Mouse (Mus musculus): ENCODE results near the gene Def6.

The Def6 gene

DNA sequence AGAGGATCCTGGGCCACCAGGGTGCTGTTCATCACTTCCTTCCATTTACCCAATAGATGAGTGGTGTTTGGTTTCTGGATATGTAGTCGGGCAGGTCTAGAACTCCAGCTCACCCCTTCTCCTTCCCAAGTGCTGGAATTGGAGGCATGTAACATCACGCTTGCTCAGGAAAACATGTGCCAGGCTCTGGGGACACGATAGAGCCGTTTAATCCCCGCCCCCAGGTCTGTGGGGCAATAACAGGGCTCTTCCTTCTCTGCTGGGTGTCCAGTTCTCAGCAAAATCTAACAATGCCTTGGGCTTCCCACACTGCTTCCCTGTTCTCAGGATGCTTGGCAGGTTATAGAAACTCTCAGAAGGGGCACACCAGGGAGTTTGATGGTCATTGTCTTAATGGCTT, 29.8 kb downstream of the Def6 start:
- no peak for DNase-seq (ENCODE audit: extremely low spot score, low read depth, low spot score)

DNA sequence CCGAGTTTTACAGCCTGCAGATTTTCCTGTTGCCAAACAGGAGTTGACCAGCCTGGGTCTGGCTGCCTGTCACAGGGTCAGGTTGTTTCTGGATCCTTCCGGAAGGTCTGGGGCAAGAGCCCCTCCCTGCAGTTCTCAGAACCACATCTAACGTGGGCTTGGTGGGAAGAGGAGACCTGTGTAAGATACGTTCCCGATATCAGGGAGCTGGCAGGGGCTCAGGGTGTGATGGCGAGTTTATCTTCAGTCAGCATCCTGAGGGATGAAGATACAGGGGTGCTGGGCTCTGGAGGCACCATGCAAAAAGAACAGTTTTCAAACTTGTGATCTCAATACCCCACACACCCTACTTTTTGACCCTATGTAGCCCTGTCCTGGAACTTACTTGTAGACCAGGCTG, 30.3 kb downstream of the Def6 start:
- DNase-seq (ENCODE audit: extremely low spot score, low read depth, low spot score) = no peak

DNA sequence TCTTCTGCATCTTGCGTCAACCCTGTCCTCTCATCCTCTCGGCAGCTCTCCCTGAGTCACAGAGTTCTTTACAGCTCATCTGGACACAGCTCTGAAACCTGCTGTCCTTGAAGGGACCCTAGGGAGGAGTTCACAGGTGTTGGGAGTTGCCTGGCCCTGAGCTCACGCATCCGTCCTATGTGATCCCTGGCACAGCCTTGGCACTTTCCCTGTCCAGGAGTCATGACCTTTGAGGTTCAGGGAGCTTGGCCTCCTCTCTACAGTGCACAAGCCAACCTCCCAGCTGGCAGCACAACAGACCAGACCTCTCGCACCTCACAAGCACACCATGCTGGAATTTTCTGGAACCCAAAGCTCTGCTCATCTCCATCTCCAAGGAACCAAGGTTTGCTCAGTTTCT, 33.3 kb downstream of the Def6 start:
- no peak for DNase-seq (ENCODE audit: extremely low spot score, low read depth, low spot score)

DNA sequence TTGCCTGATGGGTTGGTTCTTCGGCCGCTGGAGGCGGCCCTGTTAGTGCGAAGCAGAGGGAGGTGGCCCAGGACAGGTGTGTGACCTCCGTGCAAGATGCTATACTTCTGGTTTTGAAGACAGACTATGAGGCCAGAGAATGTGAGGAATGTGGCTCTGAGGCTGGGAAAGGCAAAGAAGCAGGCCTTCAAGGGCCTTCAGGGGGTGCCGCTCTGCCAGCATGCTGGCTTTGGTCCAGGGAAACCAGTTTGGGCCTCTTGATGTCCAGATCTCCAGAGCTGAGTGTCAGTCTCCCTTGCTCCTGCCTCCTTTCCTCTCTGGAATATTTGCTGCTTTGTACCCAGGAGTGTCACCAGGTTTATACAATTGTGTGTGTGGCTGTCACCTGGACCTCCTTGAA, 34.7 kb downstream of the Def6 start:
- DNase-seq (ENCODE audit: extremely low spot score, low read depth, low spot score) = no peak

DNA sequence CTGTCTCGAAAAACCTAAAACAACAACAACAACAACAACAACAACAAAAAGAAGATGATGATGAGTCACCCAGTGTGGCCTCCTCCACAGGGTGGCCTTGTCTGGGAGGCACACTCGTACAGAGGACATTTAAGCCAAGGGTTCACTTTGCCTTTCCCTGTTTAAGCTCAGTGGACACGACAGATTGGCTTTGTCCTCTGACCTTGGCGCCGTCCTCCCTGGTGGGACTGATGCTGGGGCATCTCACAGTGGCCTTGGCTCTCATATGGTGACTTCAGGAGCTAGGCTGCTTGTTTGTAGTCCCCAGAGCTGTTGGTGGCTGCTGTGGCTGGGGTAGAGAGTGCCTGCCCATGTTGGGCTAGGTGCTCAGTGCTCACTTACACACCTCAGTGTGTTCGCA, 36.6 kb downstream of the Def6 start:
- no peak for DNase-seq (ENCODE audit: extremely low spot score, low read depth, low spot score)

GRCm38 (mm10) chr17:28244714-28245113, 37.1 kb downstream of the Def6 start:
- DNase-seq (ENCODE audit: extremely low spot score, low read depth, low spot score) = no peak

DNA sequence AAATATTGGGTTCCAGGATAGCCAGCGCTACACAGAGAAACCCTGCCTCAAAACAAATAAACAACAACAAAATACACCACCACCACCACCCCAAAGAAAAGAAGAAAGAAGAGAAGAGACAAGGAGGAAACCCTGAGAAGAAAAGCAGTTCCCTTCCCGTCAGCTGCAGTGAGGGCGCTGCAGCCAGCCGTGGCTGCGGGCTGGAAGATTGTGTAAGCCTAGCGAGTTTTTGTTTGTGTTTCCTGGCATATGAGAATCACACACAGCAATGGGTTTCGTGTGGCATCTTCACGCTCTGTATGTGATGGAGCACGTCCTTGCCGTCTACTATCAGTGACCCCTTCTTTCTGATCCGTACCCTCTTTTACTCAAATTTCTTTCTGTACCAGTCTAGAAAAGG, 39.1 kb downstream of the Def6 start:
- no peak for DNase-seq (ENCODE audit: extremely low spot score, low read depth, low spot score)

DNA sequence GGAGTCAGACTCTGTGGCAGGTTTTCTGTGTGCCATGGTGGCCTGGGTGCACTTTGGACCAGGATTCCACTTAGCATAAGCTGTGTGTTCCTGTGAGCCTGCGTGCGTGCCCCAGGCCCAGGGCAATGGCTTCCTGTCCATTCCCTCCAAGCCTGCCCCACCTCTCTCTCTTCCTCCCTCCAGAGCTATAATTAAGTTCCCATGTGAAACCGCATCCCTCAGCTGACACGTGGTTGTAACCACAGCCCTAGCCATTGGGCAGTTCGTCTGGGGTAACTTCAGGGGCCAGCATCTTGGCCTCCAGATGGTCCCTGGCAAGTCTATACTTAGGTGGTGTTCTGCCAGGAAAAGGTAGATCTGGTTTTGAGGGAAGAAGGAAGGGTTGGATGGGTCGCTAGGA, 40.0 kb downstream of the Def6 start:
- DNase-seq (ENCODE audit: extremely low spot score, low read depth, low spot score) = no peak

- no peak for DNase-seq (ENCODE audit: extremely low spot score, low read depth, low spot score)
Measured at GRCm38 (mm10) chr17:28249062-28249461, 41.5 kb downstream of the Def6 start.

DNA sequence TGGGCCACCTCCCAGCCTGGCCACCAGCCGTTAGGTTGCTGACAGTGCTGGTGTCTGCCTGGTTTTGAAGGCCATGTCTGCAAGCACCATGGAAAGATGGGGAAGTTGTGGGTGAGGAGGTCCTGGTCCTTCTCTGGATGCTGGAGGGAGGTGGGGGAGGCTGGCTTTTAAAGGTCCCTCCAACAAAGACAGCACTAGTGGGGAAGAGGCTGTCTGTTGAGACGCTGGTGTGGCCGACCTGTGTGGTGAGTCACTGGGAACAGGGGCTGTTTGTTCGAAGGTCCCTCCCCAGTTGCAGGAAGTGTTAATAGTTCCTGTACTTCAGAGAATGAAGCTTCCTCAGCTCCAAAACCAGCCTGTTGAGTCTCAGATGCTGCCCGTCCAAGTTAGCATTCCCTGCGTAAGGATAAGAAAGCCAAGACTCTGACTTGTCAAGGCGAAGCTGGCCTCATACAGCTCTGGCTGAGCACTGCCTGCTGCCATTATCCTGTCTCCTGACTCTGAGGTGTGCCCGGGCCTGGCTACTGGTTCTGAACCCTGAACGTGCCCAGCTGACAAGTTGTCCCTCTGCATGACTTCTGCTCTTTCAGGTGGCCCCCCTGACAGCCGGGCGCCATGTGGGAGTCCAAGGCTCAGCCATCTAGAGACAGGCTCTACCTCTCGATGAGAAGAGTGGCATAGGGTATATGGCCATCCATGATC, 44.2 kb downstream of the Def6 start:
- DNase-seq (ENCODE audit: extremely low spot score, low read depth, low spot score) = no peak

DNA sequence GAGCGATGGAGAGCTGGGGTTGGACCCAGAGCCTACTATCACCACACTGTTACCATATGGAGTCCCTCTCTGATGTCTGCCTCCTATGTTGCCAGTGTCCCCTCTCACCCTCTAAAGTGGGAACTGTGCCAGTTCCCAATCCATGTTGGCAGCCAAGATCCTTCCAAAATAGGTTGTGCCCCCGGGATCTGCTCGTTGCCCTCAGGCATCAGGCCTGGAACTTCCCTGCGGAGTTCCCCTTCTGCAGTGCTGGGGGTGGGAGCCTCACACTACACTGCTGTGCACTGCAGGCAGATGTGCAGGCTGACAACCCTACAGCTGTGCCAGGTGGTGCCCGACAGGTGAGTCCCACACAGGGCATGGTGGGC, 44.7 kb downstream of the Def6 start:
- no peak for DNase-seq (ENCODE audit: extremely low spot score, low read depth, low spot score)

GRCm38 (mm10) chr17:28253216-28253615, 45.6 kb downstream of the Def6 start:
- no peak for DNase-seq (ENCODE audit: extremely low spot score, low read depth, low spot score)

DNA sequence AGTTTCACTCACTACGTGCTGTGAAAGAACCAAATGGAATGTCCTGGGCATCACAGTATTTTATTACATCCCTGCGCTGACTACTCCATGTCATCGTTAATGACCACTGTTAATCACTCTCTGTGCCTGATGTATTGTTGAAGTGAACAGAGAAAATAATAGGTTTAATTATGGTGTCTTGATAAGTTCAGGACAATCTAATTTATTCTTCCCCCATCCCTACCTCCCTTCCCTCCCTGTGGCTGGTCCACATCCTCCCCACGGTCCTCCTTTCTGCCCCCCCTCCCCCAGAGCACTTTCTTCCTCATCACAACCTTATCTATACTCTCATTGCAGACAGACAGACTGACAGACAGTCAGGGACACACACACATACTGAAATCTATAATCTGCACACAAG, 47.2 kb downstream of the Def6 start:
- DNase-seq (ENCODE audit: extremely low spot score, low read depth, low spot score) = no peak

- DNase-seq (ENCODE audit: extremely low spot score, low read depth, low spot score) = no peak
Measured at GRCm38 (mm10) chr17:28255651-28256050, 48.1 kb downstream of the Def6 start.

DNA sequence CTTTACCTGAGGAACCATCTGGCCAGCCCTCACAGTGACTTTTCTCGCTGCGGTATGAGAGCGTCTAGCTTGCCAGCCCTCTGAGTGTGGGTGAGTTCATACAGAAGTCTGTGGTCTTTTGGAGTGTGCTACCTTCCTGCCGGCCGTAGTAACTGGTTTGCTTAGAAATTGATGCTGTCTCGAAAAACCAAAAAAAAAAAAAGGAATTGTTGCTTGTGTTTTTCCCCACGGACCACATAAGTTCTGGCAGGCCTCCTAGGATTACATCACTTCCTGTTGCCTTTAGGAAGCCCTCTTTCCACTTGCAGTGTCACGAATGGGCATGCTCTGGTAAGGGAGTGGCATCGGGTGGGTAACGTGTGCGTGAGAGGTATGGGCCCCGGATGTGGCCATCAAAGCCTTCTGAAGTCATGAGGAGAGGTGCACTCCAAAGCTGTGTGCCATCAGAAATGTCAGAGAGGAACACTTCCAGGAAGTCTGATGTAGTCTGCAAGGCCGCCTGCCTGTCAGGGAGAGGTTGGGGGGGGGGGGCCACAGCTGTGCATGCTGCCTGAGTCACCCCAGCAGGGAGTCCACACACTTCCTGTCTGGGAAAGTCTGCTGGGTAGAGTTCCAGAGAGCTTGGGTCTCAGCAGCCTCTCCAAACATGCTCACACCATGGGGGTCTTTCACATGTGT, 49.2 kb downstream of the Def6 start:
- no peak for DNase-seq (ENCODE audit: extremely low spot score, low read depth, low spot score)

GRCm38 (mm10) chr17:28258325-28258724, 50.7 kb downstream of the Def6 start:
- no peak for DNase-seq (ENCODE audit: extremely low spot score, low read depth, low spot score)

DNA sequence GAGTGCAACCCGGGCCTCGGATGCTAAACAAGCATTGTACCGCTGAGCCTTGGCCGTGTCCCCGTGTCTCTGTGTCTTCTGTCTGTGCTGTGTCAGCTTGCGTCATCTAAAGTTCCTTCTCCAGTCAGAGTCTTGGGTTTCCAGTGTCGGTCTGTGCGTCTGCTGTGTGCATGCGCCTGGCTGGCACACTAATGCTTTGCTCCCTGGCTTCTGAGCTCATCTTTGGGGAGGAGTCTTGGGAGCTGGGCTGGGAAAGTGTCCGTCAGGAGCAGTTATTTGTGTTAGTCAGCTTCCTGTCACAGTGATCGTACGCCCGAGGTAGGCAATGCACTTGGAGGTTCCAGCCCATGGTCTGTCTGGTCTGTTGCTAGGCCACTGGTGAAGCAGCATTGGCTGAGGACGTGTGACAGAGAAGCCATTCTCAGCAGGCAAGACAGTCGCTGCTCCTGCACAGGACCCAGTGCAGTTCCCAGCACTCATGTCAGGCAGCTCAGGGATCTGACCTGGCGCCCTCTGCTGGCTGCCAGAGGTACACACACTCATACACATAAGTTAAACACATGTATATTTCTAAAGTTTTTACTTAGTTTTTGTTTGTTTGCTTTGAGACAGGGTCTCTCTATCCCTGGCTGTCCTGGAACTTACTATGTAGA, 52.4 kb downstream of the Def6 start:
- no peak for DNase-seq (ENCODE audit: extremely low spot score, low read depth, low spot score)

DNA sequence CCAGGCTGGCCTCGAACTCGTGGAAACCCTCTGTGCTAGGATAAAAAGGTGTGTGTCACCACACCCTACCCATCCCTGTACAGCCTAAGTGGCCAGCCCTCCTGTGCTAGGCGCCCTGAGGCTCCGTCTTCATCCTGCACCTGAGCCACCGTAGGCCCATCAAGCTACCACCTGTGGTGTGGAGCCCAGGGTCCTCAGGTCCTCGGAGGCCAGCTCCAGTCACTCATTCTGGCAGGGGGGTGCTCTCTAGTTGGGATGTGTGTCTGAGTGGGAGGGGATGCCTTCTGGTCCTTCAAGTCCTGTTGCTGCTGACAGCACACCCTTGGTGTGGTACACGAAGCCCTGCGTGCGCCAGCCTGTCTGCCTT, 52.9 kb downstream of the Def6 start:
- no peak for DNase-seq (ENCODE audit: extremely low spot score, low read depth, low spot score)

- DNase-seq (ENCODE audit: extremely low spot score, low read depth, low spot score) = no peak
Measured at GRCm38 (mm10) chr17:28261795-28262194, 54.2 kb downstream of the Def6 start.

DNA sequence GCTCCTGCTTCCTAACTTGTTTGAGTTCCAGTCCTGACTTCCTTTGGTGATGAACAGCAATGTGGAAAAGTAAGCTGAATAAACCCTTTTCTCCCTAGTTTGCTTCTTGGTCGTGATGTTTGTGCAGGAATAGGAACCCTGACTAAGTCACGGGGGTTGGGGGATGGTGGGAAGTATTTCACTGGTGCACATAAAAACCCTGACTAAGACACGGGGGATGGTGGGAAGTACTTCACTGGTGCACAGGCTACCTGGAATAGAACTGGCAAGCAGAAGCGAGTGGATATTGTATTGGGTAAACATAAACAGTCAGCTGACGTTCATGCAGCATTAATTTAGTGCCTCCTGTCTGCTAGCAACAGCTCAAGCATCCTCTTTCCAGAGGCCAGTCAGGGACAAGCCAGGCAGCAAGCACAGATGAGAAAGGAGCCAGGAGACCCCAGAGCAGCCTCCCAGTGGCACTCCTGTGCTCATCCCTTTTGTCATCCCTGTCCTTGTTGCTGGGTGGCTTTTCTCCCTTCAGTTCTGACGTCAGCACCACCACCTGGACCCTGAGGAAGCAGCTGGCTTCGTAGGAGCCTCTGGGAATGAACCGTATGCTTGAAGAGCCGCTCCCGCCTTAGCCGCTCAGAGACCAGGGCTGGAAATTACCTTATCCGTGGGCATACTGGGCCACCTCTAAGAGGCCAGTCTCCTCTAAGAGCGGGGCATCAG, 55.8 kb downstream of the Def6 start:
- DNase-seq (ENCODE audit: extremely low spot score, low read depth, low spot score) = no peak

GRCm38 (mm10) chr17:28267251-28267650, 59.7 kb downstream of the Def6 start:
- DNase-seq (ENCODE audit: extremely low spot score, low read depth, low spot score) = no peak

- no peak for DNase-seq (ENCODE audit: extremely low spot score, low read depth, low spot score)
Measured at GRCm38 (mm10) chr17:28270165-28270564, 62.6 kb downstream of the Def6 start.

All from hindlimb bud, embryonic 11.5 days (tissue).